Mouse (Mus musculus): Measurements from ENCODE around the gene Ube2r2. TPM values are rescaled to one million over a fixed set of nuclear protein-coding genes. Genes with fewer than 3 reads are reported as not detected.

The Ube2r2 gene
- polyA plus RNA-seq, 1 experiment from 2014 or later, result 51.1 TPM

DNA sequence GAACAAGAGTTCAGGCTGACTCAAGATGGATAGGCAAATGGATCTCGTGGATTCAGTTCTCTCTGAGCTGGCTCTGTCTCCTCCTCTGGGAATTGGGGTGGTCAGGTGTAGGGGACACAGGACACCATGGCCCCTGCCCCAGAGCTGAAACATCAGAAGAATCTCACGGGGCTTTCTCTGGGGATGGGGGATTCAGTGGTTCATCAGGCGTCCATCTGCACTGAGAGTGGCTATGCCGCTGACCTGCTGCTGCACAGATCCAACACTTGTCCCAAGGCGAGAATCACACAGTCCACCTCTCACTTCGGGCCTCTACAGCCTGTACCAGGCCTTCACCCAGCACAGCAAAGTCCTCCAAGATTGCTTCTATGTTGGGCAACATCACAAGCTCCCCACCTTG lies 20.5 kb upstream of the Ube2r2 start:
- Histone ChIP-seq H3K4me1 (ENCODE audit: control insufficient read depth, insufficient read depth, low read length) (no peaks in the 10 kb centered on the region), H3K27me3 (ENCODE audit: control insufficient read depth, insufficient read depth, low read depth, low read length) (no peaks in the 10 kb centered on the region), H3K9ac (ENCODE audit: low read depth, low read length) (no peak overlapping the region), H3K27ac (ENCODE audit: low read length) (no peak overlapping the region), H3K9me3 (replicated peaks; ENCODE audit: control insufficient read depth, low read length, poor library complexity, severe bottlenecking) (no peaks in the 10 kb centered on the region), H3K36me3 (ENCODE audit: control insufficient read depth, insufficient read depth, low read length) (peaks cover 56% of the 10 kb centered on the region), H3K4me2 (ENCODE audit: low read length) (no peak overlapping the region), H3K4me3 (ENCODE audit: low read depth, low read length) (no peak overlapping the region)
- 90% methylated on average over 6 of the region's 6 CpGs for WGBS
- ATAC-seq, result no peak

DNA sequence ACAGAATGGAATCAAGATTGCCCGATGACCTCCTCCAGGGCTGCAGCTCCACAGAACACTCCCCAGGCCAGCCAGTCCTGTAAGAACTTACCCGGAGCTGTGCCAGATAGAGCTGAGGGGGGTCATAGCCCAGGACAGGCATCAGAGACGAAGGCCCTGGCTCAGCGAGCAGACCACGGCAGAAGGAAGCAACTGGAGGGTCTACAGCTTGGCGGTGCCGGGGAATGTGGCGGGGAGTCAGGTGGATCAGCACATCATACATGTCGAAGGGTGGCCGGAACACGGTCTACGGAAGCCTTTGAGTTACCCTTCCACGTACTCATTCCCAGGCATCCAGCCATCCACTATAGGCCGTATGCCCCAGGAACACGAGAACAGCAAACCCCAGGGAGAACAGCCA lies 19.8 kb upstream of the Ube2r2 start:
- no peak overlapping the region for H3K4me2 ChIP-seq (ENCODE audit: low read length)
- no peak for ATAC-seq
- H3K9ac ChIP-seq (ENCODE audit: low read depth, low read length), result no peak overlapping the region
- no peaks in the 10 kb centered on the region for H3K4me1 ChIP-seq (ENCODE audit: control insufficient read depth, insufficient read depth, low read length)
- peaks cover 59% of the 10 kb centered on the region for H3K36me3 ChIP-seq (ENCODE audit: control insufficient read depth, insufficient read depth, low read length)
- H3K4me3 ChIP-seq (ENCODE audit: low read depth, low read length), result no peak overlapping the region
- no peak overlapping the region for H3K27ac ChIP-seq (ENCODE audit: low read length)
- no peaks in the 10 kb centered on the region for H3K9me3 ChIP-seq (replicated peaks; ENCODE audit: control insufficient read depth, low read length, poor library complexity, severe bottlenecking)
- 97% methylated on average over 15 of the region's 15 CpGs for WGBS
- no peaks in the 10 kb centered on the region for H3K27me3 ChIP-seq (ENCODE audit: control insufficient read depth, insufficient read depth, low read depth, low read length)

DNA sequence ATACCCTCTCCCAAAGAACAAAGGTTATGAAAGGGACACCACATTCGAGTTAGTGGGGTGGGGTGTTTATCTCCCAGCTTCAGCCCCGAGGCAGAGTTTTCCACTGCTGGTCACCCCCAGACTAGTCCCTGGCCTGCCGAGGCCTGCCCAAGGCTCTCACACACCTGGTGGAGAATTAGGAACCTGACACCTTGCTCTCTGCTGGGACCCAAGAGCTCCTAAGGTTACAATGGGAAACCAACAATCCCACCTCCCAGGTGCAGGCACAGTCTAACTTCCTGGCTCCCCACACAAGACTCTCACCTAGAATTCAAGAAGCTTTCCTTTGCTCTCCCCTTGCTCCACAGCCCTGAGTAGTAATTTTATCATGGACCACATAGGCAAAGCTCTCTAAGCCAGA lies 18.7 kb upstream of the Ube2r2 start:
- Histone ChIP-seq H3K27me3 (ENCODE audit: control insufficient read depth, insufficient read depth, low read depth, low read length) (no peaks in the 10 kb centered on the region), H3K4me3 (ENCODE audit: low read depth, low read length) (no peak overlapping the region), H3K27ac (ENCODE audit: low read length) (no peak overlapping the region), H3K4me2 (ENCODE audit: low read length) (no peak overlapping the region), H3K4me1 (ENCODE audit: control insufficient read depth, insufficient read depth, low read length) (no peaks in the 10 kb centered on the region), H3K36me3 (ENCODE audit: control insufficient read depth, insufficient read depth, low read length) (peaks cover 69% of the 10 kb centered on the region), H3K9ac (ENCODE audit: low read depth, low read length) (no peak overlapping the region), H3K9me3 (replicated peaks; ENCODE audit: control insufficient read depth, low read length, poor library complexity, severe bottlenecking) (no peaks in the 10 kb centered on the region)
- ATAC-seq, result no peak
- WGBS, result 83% methylated on average over 3 of the region's 3 CpGs

DNA sequence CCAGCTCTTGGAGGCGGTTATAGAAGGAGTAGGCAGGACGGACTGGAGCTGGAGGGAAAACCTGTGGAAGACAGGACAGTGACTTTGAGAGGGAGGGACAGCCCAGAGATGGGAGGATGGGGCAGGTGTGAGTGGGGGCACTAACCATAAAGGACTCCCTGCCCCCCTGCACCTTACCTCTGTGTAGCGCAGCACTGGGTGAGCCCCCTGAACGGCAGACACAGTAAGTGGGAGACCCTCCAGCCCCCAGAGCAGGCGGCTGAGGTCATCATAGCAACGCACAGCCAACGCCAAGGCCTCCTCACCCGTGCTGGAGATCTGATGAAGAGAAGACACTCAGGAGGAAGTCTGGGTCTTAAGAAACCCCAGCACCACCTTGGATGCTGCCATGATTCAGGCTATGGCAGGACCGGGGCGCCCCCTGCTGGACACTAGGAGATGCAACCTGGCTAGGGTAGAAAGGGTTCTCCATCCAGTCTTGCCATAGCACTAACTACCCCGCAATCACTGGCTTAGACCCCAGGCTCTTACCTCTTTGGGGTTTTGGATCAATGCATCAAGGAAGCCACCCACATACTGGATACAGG lies 16.7 kb upstream of the Ube2r2 start:
- H3K4me1 ChIP-seq (ENCODE audit: control insufficient read depth, insufficient read depth, low read length), result peaks cover 9% of the 10 kb centered on the region
- no peak overlapping the region for H3K27ac ChIP-seq (ENCODE audit: low read length)
- H3K4me3 ChIP-seq (ENCODE audit: low read depth, low read length), result no peak overlapping the region
- H3K36me3 ChIP-seq (ENCODE audit: control insufficient read depth, insufficient read depth, low read length), result peaks cover 72% of the 10 kb centered on the region
- no peaks in the 10 kb centered on the region for H3K9me3 ChIP-seq (replicated peaks; ENCODE audit: control insufficient read depth, low read length, poor library complexity, severe bottlenecking)
- no peaks in the 10 kb centered on the region for H3K27me3 ChIP-seq (ENCODE audit: control insufficient read depth, insufficient read depth, low read depth, low read length)
- no peak overlapping the region for H3K9ac ChIP-seq (ENCODE audit: low read depth, low read length)
- 0 out of 2 replicates have a peak, but pooled peaks have one; percentile 13 for ATAC-seq
- WGBS, result 77% methylated on average over 11 of the region's 11 CpGs
- no peak overlapping the region for H3K4me2 ChIP-seq (ENCODE audit: low read length)

DNA sequence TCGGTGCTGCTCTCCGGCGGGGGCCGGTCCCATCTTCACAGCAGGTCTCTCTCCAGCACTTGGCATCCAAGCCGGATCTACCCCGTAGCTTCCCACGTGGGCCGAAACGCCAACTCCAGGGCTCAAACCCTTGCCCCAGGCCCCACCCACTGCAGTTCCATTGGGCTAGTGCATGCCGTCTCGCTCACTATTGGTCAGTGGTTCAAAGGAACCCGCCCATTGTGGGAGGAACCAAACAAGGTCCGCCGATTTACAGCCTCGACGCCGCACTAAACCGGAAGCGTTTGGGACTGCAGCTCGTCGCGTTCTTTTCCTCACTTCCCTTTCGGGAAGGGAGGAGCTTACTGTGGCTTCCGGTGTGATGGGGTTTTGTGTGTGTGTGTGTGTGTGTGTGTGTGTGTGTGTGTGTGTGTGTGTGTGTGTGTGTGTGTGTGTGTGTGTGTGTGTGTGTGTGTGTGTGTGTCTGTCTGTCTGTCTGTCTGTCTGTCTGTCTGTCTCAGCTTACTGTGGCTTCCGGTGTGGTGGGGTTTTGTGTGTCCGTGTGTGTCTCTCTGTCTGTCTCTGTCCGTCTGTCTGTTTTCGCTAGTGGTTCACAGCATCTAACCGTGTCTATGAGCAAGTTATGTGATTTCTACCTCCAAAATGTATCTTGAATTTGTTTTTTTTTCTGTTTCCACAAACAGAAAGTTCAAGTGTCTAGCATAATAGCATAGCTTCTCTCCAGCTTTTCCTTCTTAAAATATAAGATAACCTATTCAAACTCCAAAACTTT lies 11.2 kb upstream of the Ube2r2 start, which contains the start of gene Nol6:
TSS of gene Nol6 (minus strand) at position 276 of the 772 bp plus-strand sequence.
- Histone ChIP-seq H3K9ac (ENCODE audit: low read depth, low read length) (peak within 1 kb of the TSS; percentile 73), H3K4me2 (ENCODE audit: low read length) (peak within 1 kb of the TSS; percentile 89), H3K27ac (ENCODE audit: low read length) (peak within 1 kb of the TSS; percentile 57; the same call in 1 of the 2 replicates), H3K27me3 (ENCODE audit: control insufficient read depth, insufficient read depth, low read depth, low read length) (no peaks in the 10 kb centered on the region), H3K4me1 (ENCODE audit: control insufficient read depth, insufficient read depth, low read length) (peaks cover 9% of the 10 kb centered on the region), H3K36me3 (ENCODE audit: control insufficient read depth, insufficient read depth, low read length) (peaks cover 23% of the 10 kb centered on the region), H3K9me3 (replicated peaks; ENCODE audit: control insufficient read depth, low read length, poor library complexity, severe bottlenecking) (no peaks in the 10 kb centered on the region), H3K4me3 (ENCODE audit: low read depth, low read length) (peak within 1 kb of the TSS; percentile 75)
- 2% methylated on average over 29 of the region's 29 CpGs for WGBS
- ATAC-seq, result peak; percentile 100

DNA sequence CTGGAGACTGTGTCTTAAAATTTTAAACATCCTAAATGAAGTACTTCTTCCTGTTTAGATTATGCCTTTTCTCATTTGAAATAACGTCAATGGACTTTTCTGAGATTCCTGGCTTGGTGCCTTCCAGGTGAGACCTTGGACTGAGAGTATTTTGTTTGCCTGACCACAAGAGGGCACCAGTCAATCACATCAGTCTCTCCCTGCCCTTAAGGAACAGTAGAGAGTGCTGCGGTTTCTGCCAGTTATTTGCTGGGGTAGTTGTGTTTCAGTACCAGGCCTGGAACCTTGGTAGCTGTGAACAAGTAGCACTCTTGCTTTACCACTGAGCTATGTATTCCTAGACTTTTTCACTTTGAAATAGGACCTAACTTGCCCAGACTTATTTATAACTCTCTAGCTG lies 6.1 kb upstream of the Ube2r2 start:
- H3K9ac ChIP-seq (ENCODE audit: low read depth, low read length), result no peak overlapping the region
- 2% methylated on average over 2 of the region's 2 CpGs for WGBS
- peaks cover 3% of the 10 kb centered on the region; the same call in 1 of the 2 replicates for H3K4me1 ChIP-seq (ENCODE audit: control insufficient read depth, insufficient read depth, low read length)
- H3K27ac ChIP-seq (ENCODE audit: low read length), result no peak overlapping the region
- H3K36me3 ChIP-seq (ENCODE audit: control insufficient read depth, insufficient read depth, low read length), result no peaks in the 10 kb centered on the region
- H3K27me3 ChIP-seq (ENCODE audit: control insufficient read depth, insufficient read depth, low read depth, low read length), result no peaks in the 10 kb centered on the region
- H3K9me3 ChIP-seq (replicated peaks; ENCODE audit: control insufficient read depth, low read length, poor library complexity, severe bottlenecking), result no peaks in the 10 kb centered on the region
- no peak overlapping the region for H3K4me2 ChIP-seq (ENCODE audit: low read length)
- ATAC-seq, result no peak
- H3K4me3 ChIP-seq (ENCODE audit: low read depth, low read length), result no peak overlapping the region

DNA sequence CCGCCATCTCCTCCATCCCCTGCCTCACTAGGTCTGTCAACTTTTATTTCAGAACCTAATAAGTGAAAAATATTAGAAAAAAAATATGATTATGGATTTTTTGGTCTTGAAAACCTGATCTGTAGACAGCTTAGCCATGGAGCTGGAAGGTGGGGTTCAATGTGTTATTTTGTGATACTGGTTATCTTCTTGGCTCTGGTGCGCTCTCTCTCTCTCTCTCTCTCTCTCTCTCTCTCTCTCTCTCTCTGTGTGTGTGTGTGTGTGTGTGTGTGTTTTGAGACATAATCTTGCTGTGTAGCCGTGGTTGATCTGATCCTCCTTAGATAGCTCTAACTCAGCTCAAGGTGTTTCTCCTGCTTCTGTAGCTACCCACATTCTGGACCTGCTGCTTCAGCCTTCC lies 5.7 kb upstream of the Ube2r2 start:
- Histone ChIP-seq H3K4me1 (ENCODE audit: control insufficient read depth, insufficient read depth, low read length) (peaks cover 5% of the 10 kb centered on the region; the same call in 1 of the 2 replicates), H3K27ac (ENCODE audit: low read length) (no peak overlapping the region), H3K27me3 (ENCODE audit: control insufficient read depth, insufficient read depth, low read depth, low read length) (no peaks in the 10 kb centered on the region), H3K4me2 (ENCODE audit: low read length) (no peak overlapping the region), H3K36me3 (ENCODE audit: control insufficient read depth, insufficient read depth, low read length) (no peaks in the 10 kb centered on the region), H3K9ac (ENCODE audit: low read depth, low read length) (no peak overlapping the region), H3K9me3 (replicated peaks; ENCODE audit: control insufficient read depth, low read length, poor library complexity, severe bottlenecking) (no peaks in the 10 kb centered on the region), H3K4me3 (ENCODE audit: low read depth, low read length) (no peak overlapping the region)
- 88% methylated on average over 3 of the region's 3 CpGs for WGBS
- no peak for ATAC-seq

DNA sequence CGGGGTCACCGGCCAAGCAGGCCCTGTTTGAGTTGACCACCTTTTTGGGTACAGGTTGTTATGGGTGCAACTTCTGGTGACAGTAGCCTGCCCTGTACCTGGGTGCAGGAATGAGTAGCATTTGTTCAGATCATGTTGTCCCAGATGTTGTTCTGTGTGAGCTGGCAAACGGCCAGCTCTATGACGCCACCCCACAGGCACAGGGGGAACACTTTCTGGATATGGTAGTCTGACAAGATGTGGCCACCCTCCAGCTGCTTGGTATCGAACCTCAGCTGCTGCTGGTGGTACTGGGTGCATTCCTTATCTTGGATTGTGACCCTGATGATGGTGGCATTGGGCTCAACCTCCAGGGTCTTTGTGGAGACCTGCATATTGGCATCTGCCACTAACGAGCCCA lies 3.1 kb upstream of the Ube2r2 start:
- no peak overlapping the region for H3K4me3 ChIP-seq (ENCODE audit: low read depth, low read length)
- H3K4me2 ChIP-seq (ENCODE audit: low read length), result no peak overlapping the region
- H3K4me1 ChIP-seq (ENCODE audit: control insufficient read depth, insufficient read depth, low read length), result peaks cover 11% of the 10 kb centered on the region
- no peaks in the 10 kb centered on the region for H3K27me3 ChIP-seq (ENCODE audit: control insufficient read depth, insufficient read depth, low read depth, low read length)
- H3K27ac ChIP-seq (ENCODE audit: low read length), result no peak overlapping the region
- WGBS, result 80% methylated on average over 6 of the region's 6 CpGs
- H3K9ac ChIP-seq (ENCODE audit: low read depth, low read length), result no peak overlapping the region
- H3K9me3 ChIP-seq (replicated peaks; ENCODE audit: control insufficient read depth, low read length, poor library complexity, severe bottlenecking), result no peaks in the 10 kb centered on the region
- no peaks in the 10 kb centered on the region for H3K36me3 ChIP-seq (ENCODE audit: control insufficient read depth, insufficient read depth, low read length)
- no peak for ATAC-seq

DNA sequence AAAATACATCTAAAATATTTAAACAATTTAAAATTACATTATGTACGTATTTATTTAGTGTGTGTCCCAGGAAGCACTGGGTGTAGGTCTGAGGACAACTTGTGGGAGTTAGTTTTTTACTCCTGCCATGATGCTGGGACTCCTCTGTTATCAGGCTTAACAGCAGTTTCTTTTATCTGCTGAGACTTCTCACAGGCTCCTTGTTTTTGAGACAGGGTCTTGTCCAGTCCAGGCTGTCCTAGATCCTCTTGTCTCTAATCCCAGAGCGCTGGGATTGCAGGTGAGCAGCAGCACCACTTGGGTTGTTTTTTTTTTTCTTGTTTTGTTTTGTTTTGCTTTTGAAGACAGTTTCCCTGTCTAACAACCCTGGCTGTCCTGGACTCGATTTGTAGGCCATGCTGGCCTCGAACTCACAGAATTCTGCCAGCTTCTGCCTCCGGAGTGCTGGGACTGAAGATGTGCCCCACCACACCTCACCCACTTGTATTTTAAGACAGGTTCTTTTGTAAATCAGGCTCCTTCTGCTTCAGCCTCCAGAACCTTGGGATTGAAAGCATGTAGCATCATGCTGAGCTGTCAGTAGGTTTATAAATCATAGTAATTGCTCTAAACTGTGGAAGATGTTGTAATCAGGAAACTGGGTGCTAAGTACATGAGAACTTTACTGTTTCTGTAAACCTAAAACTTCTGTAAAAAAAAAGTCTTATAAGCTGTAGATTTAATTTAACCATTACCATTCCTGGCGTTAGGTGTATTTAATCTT lies 1.8 kb upstream of the Ube2r2 start:
- Histone ChIP-seq H3K4me2 (ENCODE audit: low read length) (no peak overlapping the region), H3K27ac (ENCODE audit: low read length) (no peak overlapping the region), H3K27me3 (ENCODE audit: control insufficient read depth, insufficient read depth, low read depth, low read length) (no peaks in the 10 kb centered on the region), H3K4me3 (ENCODE audit: low read depth, low read length) (no peak overlapping the region), H3K4me1 (ENCODE audit: control insufficient read depth, insufficient read depth, low read length) (peaks cover 20% of the 10 kb centered on the region), H3K36me3 (ENCODE audit: control insufficient read depth, insufficient read depth, low read length) (no peaks in the 10 kb centered on the region), H3K9ac (ENCODE audit: low read depth, low read length) (no peak overlapping the region), H3K9me3 (replicated peaks; ENCODE audit: control insufficient read depth, low read length, poor library complexity, severe bottlenecking) (no peaks in the 10 kb centered on the region)
- 84% methylated on average over 6 of the region's 6 CpGs for WGBS
- no peak for ATAC-seq

Data from midbrain, embryonic 16.5 days (tissue).